Mouse (Mus musculus) adrenal gland, postnatal 25 days (tissue): ENCODE data around the gene Gm20219. TPM values are rescaled to one million over a fixed set of nuclear protein-coding genes. Genes with fewer than 3 reads are reported as not detected.
"Not testable (repeated sequence)": the region's sequence is repeated elsewhere in the genome, so short reads cannot be mapped to it uniquely, and the experiment has no call there.

ENCODE experiments used
- DNase-seq: peaks from one replicate; pipeline ENCODE4 v3.0.0; 2021; ENCODE audit warnings: mixed read lengths
- total RNA-seq: library from RNA; stranded (reverse); gene quantifications from 2 replicates; pipeline ENCODE4 v1.2.3, GENCODE M21; 2021

Gene Gm20219
- total RNA-seq, 1 experiment from 2014 or later = 1.1 TPM

DNA sequence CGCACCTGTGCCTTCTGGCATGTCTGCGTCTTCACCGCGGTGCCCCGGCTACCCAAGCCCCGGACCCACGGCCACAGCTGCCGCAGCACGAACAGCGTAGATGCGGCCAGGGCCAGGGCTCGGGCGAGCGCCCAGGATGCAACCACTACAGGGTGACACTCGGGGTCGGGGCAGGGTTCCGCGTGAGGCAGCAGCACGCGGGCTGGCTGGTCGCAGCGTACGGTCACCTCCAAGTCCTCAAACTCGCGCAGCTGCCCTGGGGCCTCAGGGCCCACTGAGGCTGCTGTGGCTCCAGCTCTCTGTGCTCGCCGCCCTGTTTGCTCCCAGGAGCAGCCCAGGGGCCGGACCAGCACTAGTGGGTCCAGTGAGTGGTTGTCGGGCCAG is 42.5 kb downstream of the Gm20219 start:
- no peak for DNase-seq

DNA sequence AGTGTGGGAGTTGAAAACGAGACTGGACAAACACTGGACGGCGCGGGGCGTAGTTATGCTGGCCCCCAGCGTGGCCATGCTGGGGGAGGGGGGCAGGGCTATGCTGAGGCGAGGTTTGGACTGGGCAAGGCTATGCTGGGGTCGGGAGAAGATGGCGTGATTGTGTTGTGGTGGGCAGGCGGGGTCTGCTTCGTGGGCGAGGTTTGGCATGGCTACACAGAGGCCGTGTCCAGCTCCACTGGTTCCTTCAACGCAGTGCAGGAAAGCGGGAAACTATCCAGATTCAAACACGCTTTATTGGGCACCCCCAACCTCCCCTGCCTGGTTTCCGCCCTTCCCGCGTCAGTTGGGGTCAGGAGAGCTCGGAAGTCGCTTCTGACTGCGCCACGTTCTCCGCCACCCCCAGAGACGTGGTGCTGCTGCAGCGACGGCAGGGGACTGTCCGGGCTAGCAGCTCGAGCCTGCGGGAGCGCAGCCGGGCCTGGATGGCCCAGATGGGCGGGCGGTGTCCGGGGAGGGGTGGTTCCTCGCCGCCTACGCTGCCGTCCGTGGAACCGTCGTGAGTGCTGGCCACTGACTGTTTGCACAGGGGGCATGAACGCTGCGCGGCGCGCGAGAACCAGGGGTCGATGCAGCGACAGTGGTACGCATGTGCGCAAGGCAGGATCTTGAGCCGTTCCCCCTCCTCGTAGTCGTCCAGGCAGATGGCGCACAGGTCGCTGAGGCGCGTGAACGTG is 43.0 kb downstream of the Gm20219 start:
- no peak for DNase-seq

DNA sequence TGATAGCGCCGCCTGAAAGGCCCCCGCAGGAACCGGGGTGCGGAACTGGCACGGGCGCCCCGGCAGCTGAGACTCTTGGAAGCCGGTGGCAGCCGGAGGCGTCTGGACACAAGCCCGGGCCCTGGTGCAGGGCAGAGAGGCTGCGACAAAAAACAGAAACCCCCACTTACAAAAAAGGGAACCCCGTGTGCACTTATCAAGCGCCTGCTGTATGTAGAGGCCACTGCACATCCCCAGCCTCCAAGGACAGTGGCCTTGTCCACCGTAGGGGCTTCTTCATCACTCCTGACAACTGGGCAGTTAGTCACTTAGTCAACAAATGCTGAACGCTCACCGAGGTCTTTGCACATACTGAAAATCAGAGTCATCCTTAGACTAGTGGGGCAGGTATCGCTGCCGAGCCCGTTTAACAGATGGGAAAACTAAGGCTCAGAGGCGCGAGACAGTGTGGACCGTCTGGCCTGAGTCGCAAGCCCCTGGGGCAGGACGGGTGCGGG is 43.7 kb downstream of the Gm20219 start:
- DNase-seq = no peak

DNA sequence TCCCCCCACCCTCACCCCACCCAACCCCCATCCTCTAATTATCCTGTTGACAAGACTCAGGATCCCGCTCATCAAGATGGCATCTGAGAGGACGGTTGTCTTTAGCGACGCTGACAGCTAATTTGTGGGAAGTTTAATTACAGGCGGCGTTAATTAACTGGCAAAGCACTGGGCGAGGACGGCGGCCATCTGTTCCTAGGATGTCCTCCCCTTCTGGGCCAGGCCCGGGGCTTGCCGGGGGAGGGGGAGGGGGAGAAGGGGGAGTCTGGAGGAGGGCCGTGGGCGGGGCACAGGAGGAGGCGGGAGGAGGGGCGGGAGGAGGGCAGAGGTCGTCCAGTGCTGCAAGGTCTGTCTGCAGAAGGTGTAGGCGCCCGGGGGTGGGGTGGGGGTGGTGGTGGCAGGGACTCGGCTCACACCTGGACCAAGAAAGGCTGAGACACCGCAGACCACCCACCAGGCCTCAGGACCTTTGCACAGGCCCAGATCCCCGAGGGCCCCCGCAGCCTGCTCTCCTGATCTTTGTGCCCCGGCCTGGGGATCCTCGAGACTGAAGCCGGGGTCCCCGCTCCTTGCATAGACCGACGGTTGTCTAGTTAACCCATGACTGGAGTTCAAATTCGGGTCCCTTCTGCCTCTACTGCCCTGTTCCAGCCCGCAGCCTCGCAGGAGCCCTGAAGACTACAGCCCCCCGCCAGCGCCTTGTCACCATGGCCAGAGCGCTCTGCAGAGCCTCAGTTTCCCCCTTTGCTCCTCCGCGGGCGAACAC is 44.3 kb downstream of the Gm20219 start:
- DNase-seq = no peak

DNA sequence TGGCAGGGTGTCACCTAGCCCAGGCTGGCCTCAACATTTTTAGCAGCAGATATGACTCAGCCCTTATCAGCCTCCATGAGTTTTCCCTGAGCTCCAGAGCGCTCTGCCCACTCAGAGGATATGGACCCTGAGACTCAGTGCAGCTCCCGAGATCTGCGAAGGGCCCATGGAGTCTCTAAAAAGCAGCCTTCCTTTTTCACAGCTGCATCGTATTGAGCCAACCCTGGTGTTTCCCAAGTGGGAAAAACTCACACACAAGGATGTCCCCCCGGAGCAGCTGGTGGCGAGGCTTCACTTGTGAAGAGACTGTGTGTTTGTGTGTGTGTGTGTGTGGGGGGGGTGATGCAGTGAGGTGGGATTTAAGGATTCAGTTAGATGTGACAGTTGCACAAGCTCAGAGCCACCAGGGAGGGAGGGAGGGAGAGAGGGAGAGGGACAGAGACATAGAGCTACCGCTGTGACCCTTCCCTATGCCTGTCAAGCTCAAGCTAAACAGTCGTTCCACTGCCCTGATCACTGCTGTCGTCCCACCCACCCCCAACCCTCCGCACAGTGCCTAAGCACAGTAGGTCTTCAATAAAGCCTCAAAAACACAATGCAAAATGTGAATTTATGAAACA is 45.1 kb downstream of the Gm20219 start:
- DNase-seq = no peak

DNA sequence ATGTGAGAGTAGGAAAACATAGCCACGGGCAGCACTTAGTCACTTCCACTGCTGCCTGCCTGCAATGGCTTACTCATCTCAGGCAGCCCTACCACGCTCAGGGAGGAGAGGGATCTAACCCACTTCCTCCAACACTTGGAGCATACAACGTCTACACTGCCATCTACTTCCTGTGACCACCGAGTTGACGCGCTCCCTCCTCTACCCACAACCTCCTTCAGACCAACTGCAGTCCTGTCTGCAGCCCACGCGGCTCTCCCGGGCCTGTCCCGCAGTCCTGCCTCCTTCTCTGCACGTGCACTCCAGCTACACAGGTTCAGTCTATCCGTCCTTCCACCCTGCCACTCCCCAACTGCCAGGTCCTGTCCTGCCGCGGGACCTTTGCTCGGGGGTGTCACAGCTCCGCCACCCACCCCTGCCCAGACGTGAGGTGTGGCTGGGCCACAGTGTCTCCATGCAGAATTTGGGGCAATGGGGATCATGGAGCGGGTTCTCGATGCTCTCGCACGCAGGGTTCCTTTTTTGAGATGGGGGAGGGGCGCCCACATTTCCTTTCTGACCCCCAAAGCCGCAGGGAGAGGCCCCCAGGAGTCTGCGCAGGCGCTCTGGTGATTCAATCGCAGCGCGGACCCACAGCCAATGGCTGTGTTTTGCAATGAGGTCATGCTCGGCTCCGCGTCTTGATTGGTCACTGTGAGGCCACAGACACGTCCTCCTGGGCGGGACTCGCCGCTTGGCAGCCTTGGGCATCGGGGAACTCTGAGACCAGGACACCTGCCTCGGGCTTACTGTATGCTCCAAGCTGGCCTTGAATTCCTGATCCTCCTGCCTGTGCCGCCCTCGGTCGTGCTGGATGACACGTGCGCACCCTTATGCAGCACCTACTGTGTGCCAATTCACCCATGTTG is 46.8 kb downstream of the Gm20219 start:
- peak; percentile 94 for DNase-seq

DNA sequence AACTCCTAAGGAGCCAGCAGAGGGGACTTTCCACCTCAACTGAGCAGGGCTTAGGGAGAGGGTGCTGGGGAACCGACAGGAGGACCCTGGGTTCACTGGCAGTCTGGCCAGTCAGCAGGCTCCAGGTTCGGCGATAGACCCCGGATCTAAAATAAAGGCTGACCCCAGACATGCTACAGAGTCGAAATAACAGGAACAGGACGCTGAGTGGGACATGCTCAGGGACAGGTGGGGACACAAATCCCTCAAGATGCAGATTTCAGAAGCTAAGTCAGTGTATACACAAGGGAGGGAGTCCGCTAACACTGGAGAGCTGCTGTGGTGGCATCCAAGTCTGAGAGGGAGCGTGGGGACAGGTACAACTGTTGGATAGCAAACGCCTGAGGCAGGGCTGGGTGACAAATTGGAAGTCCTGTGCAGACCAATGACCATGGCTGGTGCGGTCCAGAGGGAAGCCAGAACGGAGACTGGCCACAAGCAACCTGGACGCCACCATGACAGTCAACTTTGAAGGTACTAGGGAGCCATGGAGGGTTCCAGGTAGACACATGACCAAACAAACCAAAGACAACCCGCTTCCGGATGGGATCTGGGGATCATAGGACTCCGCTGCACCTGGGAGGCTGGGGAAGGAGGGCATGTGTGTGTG is 47.6 kb downstream of the Gm20219 start:
- no peak for DNase-seq

DNA sequence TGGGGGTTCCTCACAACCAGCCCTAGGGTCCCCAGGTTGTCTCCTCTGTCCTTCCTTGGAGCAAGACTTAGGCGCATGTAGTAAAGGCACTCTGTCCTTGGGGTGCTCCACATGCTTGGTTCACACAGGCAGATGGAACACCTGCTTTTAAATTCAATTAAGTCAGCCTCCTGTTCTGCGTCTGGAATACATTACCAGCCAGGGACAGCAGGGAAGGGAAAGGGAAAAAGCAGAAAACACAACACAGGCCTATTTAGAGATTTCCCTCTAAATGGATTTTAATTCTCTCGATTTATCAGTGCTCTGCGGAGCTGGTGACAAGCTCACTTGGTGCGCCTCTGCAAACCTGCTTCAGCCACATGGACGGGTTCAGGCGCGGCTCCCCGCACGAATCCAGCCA is 48.8 kb downstream of the Gm20219 start:
- no peak for DNase-seq

DNA sequence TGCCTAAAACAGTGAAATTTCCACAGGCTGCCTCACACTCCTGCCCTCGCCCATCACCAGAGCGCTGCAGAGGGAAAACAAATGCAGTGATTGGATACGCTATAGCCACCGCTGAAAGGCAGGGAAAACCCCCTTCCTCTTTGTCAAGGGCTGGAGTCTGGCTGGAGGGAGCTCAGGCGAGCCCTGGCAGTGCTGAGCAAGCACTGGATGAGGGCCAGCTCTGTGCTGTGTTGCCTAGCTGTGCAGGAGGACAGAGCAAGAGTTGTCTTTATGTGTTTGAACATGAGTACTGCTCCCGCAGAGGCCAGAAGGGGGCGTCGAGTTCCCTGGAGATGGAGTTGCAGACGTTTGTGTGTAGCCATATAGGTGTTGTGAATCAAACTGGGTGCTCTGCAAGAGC is 51.7 kb downstream of the Gm20219 start:
- DNase-seq = peak; percentile 72

DNA sequence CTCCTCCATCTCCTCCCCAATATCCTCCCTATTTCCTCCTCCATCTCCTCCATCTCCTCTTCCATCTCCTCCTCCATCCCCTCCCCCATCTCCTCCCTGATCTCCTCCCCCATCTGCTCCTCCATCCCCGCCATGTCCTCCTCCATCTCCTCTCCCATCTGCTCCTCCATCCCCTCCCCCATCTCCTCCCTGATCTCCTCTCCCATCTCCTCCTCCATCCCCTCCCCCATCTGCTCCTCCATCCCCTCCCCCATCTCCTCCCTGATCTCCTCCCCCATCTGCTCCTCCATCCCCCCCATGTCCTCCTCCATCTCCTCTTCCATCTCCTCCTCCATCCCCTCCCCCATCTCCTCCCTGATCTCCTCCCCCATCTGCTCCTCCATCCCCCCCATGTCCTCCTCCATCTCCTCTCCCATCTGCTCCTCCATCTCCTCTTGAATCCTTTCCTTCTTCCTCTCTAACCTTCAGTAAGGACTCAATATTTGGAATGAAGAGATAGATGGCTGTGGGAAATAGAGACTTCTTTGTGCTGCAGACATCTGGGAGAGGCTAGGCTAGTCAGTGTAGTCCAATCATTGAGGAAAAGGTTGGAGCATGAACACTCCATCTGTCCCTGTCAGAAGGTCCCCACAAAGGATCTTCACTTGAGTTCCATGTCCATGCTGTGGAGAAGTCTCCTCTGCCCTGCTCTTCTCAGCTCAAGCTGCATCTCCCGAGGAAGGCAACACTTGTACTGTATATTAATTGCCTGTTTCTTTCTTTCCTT is 52.4 kb downstream of the Gm20219 start:
- not testable (repeated sequence) for DNase-seq

Other genes with a start within 250 kb of the Gm20219 start
- 38.1 and 52.4 TPM in 2 replicates for gene Kdm4b, start 228.3 kb downstream of the Gm20219 start, total RNA-seq
- gene Ptprs, start 77.9 kb downstream of the Gm20219 start, total RNA-seq = 165 and 222 TPM in 2 replicates
- not detected in 2 replicates for gene Znrf4, start 42.0 kb downstream of the Gm20219 start, total RNA-seq
- gene Safb2, start 30.2 kb upstream of the Gm20219 start, total RNA-seq = 168 and 196 TPM in 2 replicates
- gene Safb, start 30.4 kb upstream of the Gm20219 start, total RNA-seq = 143 and 157 TPM in 2 replicates
- gene 2410015M20Rik, start 55.4 kb upstream of the Gm20219 start, total RNA-seq = 303 and 325 TPM in 2 replicates
- 836 and 891 TPM in 2 replicates for gene Rpl36, start 59.0 kb upstream of the Gm20219 start, total RNA-seq
- 540 and 560 TPM in 2 replicates for gene Lonp1, start 72.5 kb upstream of the Gm20219 start, total RNA-seq
- gene Catsperd, start 73.8 kb upstream of the Gm20219 start, total RNA-seq = 3.2 and 4.0 TPM in 2 replicates
- gene Ranbp3, start 118.9 kb upstream of the Gm20219 start, total RNA-seq = 79.7 and 80.3 TPM in 2 replicates
- 248 and 277 TPM in 2 replicates for gene Ndufa11, start 163.4 kb upstream of the Gm20219 start, total RNA-seq
- gene Vmac, start 163.6 kb upstream of the Gm20219 start, total RNA-seq = 27.1 and 29.1 TPM in 2 replicates
- 3.8 and 5.3 TPM in 2 replicates for gene Nrtn, start 203.1 kb upstream of the Gm20219 start, total RNA-seq
- gene Dus3l, start 210.4 kb upstream of the Gm20219 start, total RNA-seq = 41.9 and 47.4 TPM in 2 replicates
- 0.79 and 1.5 TPM in 2 replicates for gene Prr22, start 215.9 kb upstream of the Gm20219 start, total RNA-seq